In the genomic region with DNA sequence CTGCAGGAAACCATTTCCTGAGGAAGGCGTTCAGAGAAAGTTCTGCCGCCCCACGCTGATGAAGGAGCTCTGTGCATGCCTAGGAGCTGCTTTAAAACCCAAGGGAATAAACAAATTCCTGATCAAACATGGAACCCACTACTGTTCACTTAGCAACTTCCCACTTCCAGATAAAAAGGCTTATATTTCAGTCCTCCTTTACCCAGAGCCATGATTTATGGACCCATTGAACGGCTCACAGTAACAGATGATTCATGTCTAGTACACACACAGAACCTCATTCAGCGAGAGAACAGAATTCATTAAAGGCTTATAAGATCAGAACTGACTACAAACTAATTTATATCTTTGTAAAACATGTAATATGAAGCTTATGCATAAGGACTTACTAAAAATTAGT, we compare ENCODE assay signal across 25 mouse cellular contexts.
DNase-seq lines count a peak whose midpoint lies in the region; ATAC-seq and TF ChIP-seq lines count a peak whose summit lies in the region.
"Had no signal": no experiment of that assay in that cellular context is flagged by ENCODE, and none has a peak within 500 bp of the region (broad histone marks: within the 10 kb centered on the region; RNA-seq: fewer than 3 reads in every experiment).

No protein-coding gene starts in this region.

- no peak for TF ChIP-seq CTCF in kidney, adult 2 months (conservative IDR thresholded peaks at IDR 0.05; ENCODE audit: insufficient read depth, insufficient read length, low read depth, low read length)
- no peak for TF ChIP-seq CTCF in kidney, postnatal 0 days (IDR thresholded peaks at IDR 0.05; ENCODE audit: low read depth)
- TF ChIP-seq CTCF in midbrain, postnatal 0 days (IDR thresholded peaks at IDR 0.05): no peak

- TF ChIP-seq POLR2A in kidney, adult 2 months (IDR thresholded peaks at IDR 0.05; ENCODE audit: low read depth, low read length): no peak

- no peak overlapping the region for H3K4me3 ChIP-seq in kidney, embryonic 14.5 days (ENCODE audit: low read length)
- H3K4me3 ChIP-seq in kidney, adult 2 months (ENCODE audit: insufficient read depth, low read depth, low read length): no peak overlapping the region
- H3K4me3 ChIP-seq in kidney, postnatal 0 days (replicated peaks; ENCODE audit: low read depth, low read length): no peak overlapping the region
- H3K4me3 ChIP-seq in midbrain, postnatal 0 days (ENCODE audit: low read depth, low read length): no peak overlapping the region
- H3K4me3 ChIP-seq: embryonic facial prominence, embryonic 12.5 days; embryonic facial prominence, embryonic 15.5 days; heart, embryonic 12.5 days; heart, embryonic 15.5 days; hindbrain, embryonic 10.5 days; hindbrain, embryonic 13.5 days had no signal

- H3K9ac ChIP-seq in kidney, embryonic 14.5 days (ENCODE audit: low read depth, low read length): no peak overlapping the region
- no peak overlapping the region for H3K9ac ChIP-seq in kidney, postnatal 0 days (ENCODE audit: low read depth, low read length)
- H3K9ac ChIP-seq in midbrain, postnatal 0 days (replicated peaks; ENCODE audit: low read length, poor library complexity, severe bottlenecking): no peak overlapping the region
- H3K9ac ChIP-seq: embryonic facial prominence, embryonic 12.5 days; embryonic facial prominence, embryonic 15.5 days; forebrain, postnatal 0 days; heart, embryonic 12.5 days; heart, embryonic 15.5 days; hindbrain, embryonic 13.5 days had no signal

- H3K27ac ChIP-seq in kidney, embryonic 14.5 days (ENCODE audit: low read depth, low read length): no peak overlapping the region
- H3K27ac ChIP-seq in kidney, adult 2 months (ENCODE audit: insufficient read depth, low read depth, low read length): no peak overlapping the region
- H3K27ac ChIP-seq in kidney, postnatal 0 days: no peak overlapping the region
- no peak overlapping the region for H3K27ac ChIP-seq in midbrain, postnatal 0 days (ENCODE audit: low read depth, low read length)
- H3K27ac ChIP-seq: embryonic facial prominence, embryonic 12.5 days; embryonic facial prominence, embryonic 15.5 days; heart, embryonic 15.5 days; hindbrain, embryonic 10.5 days; hindbrain, embryonic 13.5 days had no signal

- no peak overlapping the region for H3K4me2 ChIP-seq in kidney, embryonic 14.5 days (replicated peaks; ENCODE audit: low read depth, low read length)
- H3K4me2 ChIP-seq in kidney, postnatal 0 days (ENCODE audit: low read length): no peak overlapping the region
- H3K4me2 ChIP-seq in midbrain, postnatal 0 days (ENCODE audit: low read depth, low read length, poor library complexity, severe bottlenecking): no peak overlapping the region
- H3K4me2 ChIP-seq: embryonic facial prominence, embryonic 12.5 days; embryonic facial prominence, embryonic 15.5 days; heart, embryonic 12.5 days; heart, embryonic 15.5 days; hindbrain, embryonic 13.5 days had no signal

- 22% methylated on average over 5 of the region's 5 CpGs for WGBS in kidney, embryonic 14.5 days
- WGBS in kidney, adult 2 months: 48% methylated on average over 5 of the region's 5 CpGs
- 33% methylated on average over 5 of the region's 5 CpGs for WGBS in kidney, postnatal 0 days
- WGBS in midbrain, postnatal 0 days: 80% methylated on average over 5 of the region's 5 CpGs

- no peaks in the 10 kb centered on the region for H3K27me3 ChIP-seq in kidney, embryonic 14.5 days (ENCODE audit: control insufficient read depth, insufficient read depth, low read length)
- H3K27me3 ChIP-seq in kidney, adult 2 months (replicated peaks; ENCODE audit: control insufficient read depth, insufficient read depth, low read length): no peaks in the 10 kb centered on the region
- no peaks in the 10 kb centered on the region for H3K27me3 ChIP-seq in kidney, postnatal 0 days (ENCODE audit: insufficient read depth, low read length)
- no peaks in the 10 kb centered on the region for H3K27me3 ChIP-seq in midbrain, postnatal 0 days (ENCODE audit: insufficient read depth, low read length)
- H3K27me3 ChIP-seq: embryonic facial prominence, embryonic 12.5 days; embryonic facial prominence, embryonic 15.5 days; heart, embryonic 12.5 days; heart, embryonic 15.5 days; hindbrain, embryonic 13.5 days; Patski had no signal

- H3K9me3 ChIP-seq in kidney, embryonic 14.5 days (ENCODE audit: control insufficient read depth, low read length): no peaks in the 10 kb centered on the region
- H3K9me3 ChIP-seq in kidney, postnatal 0 days (replicated peaks; ENCODE audit: low read length): no peaks in the 10 kb centered on the region
- H3K9me3 ChIP-seq in midbrain, postnatal 0 days (ENCODE audit: low read length): no peaks in the 10 kb centered on the region
- H3K9me3 ChIP-seq: embryonic facial prominence, embryonic 12.5 days; embryonic facial prominence, embryonic 15.5 days; heart, embryonic 12.5 days; heart, embryonic 15.5 days; hindbrain, embryonic 10.5 days; hindbrain, embryonic 13.5 days had no signal

- no peaks in the 10 kb centered on the region for H3K4me1 ChIP-seq in kidney, embryonic 14.5 days (ENCODE audit: control insufficient read depth, insufficient read depth, low read length)
- no peaks in the 10 kb centered on the region for H3K4me1 ChIP-seq in kidney, adult 2 months (ENCODE audit: control insufficient read depth, insufficient read depth, low read length)
- H3K4me1 ChIP-seq in kidney, postnatal 0 days (replicated peaks; ENCODE audit: insufficient read depth, low read length): no peaks in the 10 kb centered on the region
- no peaks in the 10 kb centered on the region for H3K4me1 ChIP-seq in midbrain, postnatal 0 days (ENCODE audit: insufficient read depth, low read length)
- H3K4me1 ChIP-seq: embryonic facial prominence, embryonic 12.5 days; embryonic facial prominence, embryonic 15.5 days; heart, embryonic 15.5 days had no signal

- DNase-seq in kidney, adult 2 months: no peak
- peak; percentile 81 for DNase-seq in kidney, postnatal 0 days (ENCODE audit: low spot score)
- no peak for DNase-seq in kidney, postnatal 36 days
- DNase-seq in hindlimb bud, embryonic 11.5 days (ENCODE audit: extremely low spot score, low read depth, low spot score): peak; percentile 20
- DNase-seq in midbrain, postnatal 0 days (ENCODE audit: low spot score): no peak
- DNase-seq: adrenal gland, postnatal 10 days; adrenal gland, postnatal 36 days; cerebellum, adult 18-20 months; cerebellum, adult 9-11 months; cerebellum, postnatal 25 days; forebrain, postnatal 0 days; gastrocnemius, postnatal 25 days; heart, adult 18-20 months; heart, postnatal 10 days; heart, postnatal 36 days had no signal

- no peaks in the 10 kb centered on the region for H3K36me3 ChIP-seq in kidney, embryonic 14.5 days (ENCODE audit: control insufficient read depth, insufficient read depth, low read length)
- no peaks in the 10 kb centered on the region for H3K36me3 ChIP-seq in kidney, adult 2 months (ENCODE audit: control insufficient read depth, insufficient read depth, low read length)
- no peaks in the 10 kb centered on the region for H3K36me3 ChIP-seq in kidney, postnatal 0 days (ENCODE audit: insufficient read depth, low read length)
- H3K36me3 ChIP-seq in midbrain, postnatal 0 days (ENCODE audit: insufficient read depth, low read length): no peaks in the 10 kb centered on the region
- H3K36me3 ChIP-seq: embryonic facial prominence, embryonic 12.5 days; embryonic facial prominence, embryonic 15.5 days; heart, embryonic 12.5 days; heart, embryonic 15.5 days; hindbrain, embryonic 10.5 days; hindbrain, embryonic 13.5 days had no signal

- peak; percentile 84 for ATAC-seq in kidney, embryonic 14.5 days (ENCODE audit: low FRiP score, low TSS enrichment)
- ATAC-seq in kidney, postnatal 0 days (replicated peaks; ENCODE audit: low FRiP score, low read depth): no peak
- no peak for ATAC-seq in midbrain, postnatal 0 days (ENCODE audit: low FRiP score)
- ATAC-seq: forebrain, embryonic 14.5 days; forebrain, postnatal 0 days; hindbrain, embryonic 16.5 days; Patski had no signal

Comparison
In these comparisons a context has a peak if more than half of its experiments do, and no peak if none do; other contexts are left out.
1. DNase-seq: peak in kidney, postnatal 0 days (single experiment) and hindlimb bud, embryonic 11.5 days (single experiment); none in kidney, adult 2 months (single experiment), kidney, postnatal 36 days (0 of 2) and midbrain, postnatal 0 days (single experiment).